Mouse (Mus musculus) C2C12 (cell line): ENCODE measurements around the gene Slc12a8.

Experiments used
- CEBPB ChIP-seq: IDR thresholded peaks from one replicate; pipeline ENCODE4 v1.6.1; 2011; ENCODE audit warnings: low read depth, mild to moderate bottlenecking, control low read depth, moderate library complexity
- CTCF ChIP-seq: IDR thresholded peaks from one replicate; pipeline ENCODE4 v1.5.1; 2011; ENCODE audit not compliant: control insufficient read depth, insufficient read depth, insufficient read length
- FOSL1 ChIP-seq: IDR thresholded peaks from one replicate; pipeline ENCODE4 v1.8.0; 2011; ENCODE audit warnings: mild to moderate bottlenecking, low read length; ENCODE audit not compliant: poor library complexity, insufficient read depth, severe bottlenecking
- MAX ChIP-seq: IDR thresholded peaks from one replicate; pipeline ENCODE4 v1.6.1; 2011; ENCODE audit warnings: mild to moderate bottlenecking, control low read depth
- MYOD1 ChIP-seq: IDR thresholded peaks from one replicate; pipeline ENCODE4 v1.6.1; 2011; ENCODE audit warnings: low read depth; ENCODE audit not compliant: control insufficient read depth, insufficient read length
- USF1 ChIP-seq: IDR thresholded peaks from one replicate; pipeline ENCODE4 v1.6.1; 2011; ENCODE audit warnings: low read depth, mild to moderate bottlenecking, control low read depth, moderate library complexity

DNA sequence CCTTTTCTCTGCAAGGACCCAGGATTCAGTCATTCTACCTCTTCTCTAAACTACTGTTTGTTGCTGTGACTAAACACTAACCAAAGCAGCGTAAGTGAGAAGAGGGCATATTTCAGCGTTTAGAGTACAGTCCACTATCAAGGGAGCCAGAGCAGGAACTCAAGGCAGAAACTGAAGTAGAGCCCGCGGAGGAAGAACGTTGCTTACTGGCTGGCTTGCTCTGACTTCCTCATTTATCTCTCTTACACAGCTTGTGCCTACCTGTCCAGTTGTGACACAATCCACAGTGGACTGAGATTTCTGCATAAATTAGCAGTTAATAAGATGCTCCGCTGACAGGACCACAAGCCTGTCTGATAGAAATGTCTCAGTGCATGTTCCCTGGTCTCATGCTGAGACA lies 42.7 kb upstream of the Slc12a8 start:
- TF ChIP-seq CTCF (no peak), FOSL1 (no peak), CEBPB (no peak), MAX (no peak), USF1 (no peak), MYOD1 (no peak)
